Mouse (Mus musculus) neural tube, embryonic 13.5 days (tissue): ENCODE results near the gene Sod3. TPM values are rescaled to one million over a fixed set of nuclear protein-coding genes. Genes with fewer than 3 reads are reported as not detected.

Experiments
- ATAC-seq: fragments of 200-750 bp; cut with Nextera tagmentation; 2 replicates; pipeline ENCODE4 v1.8.0; 2017; ENCODE audit warnings: low read depth, mild to moderate bottlenecking, moderate TSS enrichment, moderate library complexity
- H3K27ac ChIP-seq: fragments of 300-500 bp; sonication (generic); replicated peaks from 2 replicates; pipeline ENCODE4 v1.5.1; 2015; ENCODE audit warnings: moderate library complexity, mild to moderate bottlenecking, inconsistent platforms
- H3K27me3 ChIP-seq: fragments of 300-500 bp; sonication (generic); 2 replicates; pipeline ENCODE4 v1.6.1; 2015; ENCODE audit warnings: mild to moderate bottlenecking, inconsistent platforms
- H3K36me3 ChIP-seq: fragments of 300-500 bp; sonication (generic); 2 replicates; pipeline ENCODE4 v1.6.1; 2015; ENCODE audit warnings: mild to moderate bottlenecking, inconsistent platforms
- H3K4me1 ChIP-seq: fragments of 300-500 bp; sonication (generic); replicated peaks from 2 replicates; pipeline ENCODE4 v1.6.1; 2015; ENCODE audit warnings: inconsistent platforms
- H3K4me2 ChIP-seq: fragments of 300-500 bp; sonication (generic); 2 replicates; pipeline ENCODE4 v1.6.1; 2015; ENCODE audit warnings: inconsistent platforms, mild to moderate bottlenecking, moderate library complexity
- H3K4me3 ChIP-seq: fragments of 300-500 bp; sonication (generic); 2 replicates; pipeline ENCODE4 v1.5.1; 2015; ENCODE audit warnings: mild to moderate bottlenecking, inconsistent platforms
- H3K9ac ChIP-seq: fragments of 300-500 bp; sonication (generic); 2 replicates; pipeline ENCODE4 v1.6.1; 2015; ENCODE audit warnings: moderate library complexity, mild to moderate bottlenecking, inconsistent platforms
- H3K9me3 ChIP-seq: fragments of 300-500 bp; sonication (generic); 2 replicates; pipeline ENCODE4 v1.6.1; 2016; ENCODE audit warnings: inconsistent platforms
- WGBS: fragments of 180-500 bp; shearing (Covaris S2); methylation state at CpG from one replicate; pipeline ENCODE4 v1.1.7; 2015; 5-methylcytosine and 5-hydroxymethylcytosine counted together
- polyA plus RNA-seq: library from polyadenylated mRNA; unstranded; fragments of >200 nt; fragmentation: Nextera tagmentation; extraction: Ambion mirVana; gene quantifications from 2 replicates; pipeline ENCODE4 v1.2.1, GENCODE M21; 2015

Sod3 gene
- polyA plus RNA-seq, 1 experiment from 2014 or later, result 1.2 TPM

DNA sequence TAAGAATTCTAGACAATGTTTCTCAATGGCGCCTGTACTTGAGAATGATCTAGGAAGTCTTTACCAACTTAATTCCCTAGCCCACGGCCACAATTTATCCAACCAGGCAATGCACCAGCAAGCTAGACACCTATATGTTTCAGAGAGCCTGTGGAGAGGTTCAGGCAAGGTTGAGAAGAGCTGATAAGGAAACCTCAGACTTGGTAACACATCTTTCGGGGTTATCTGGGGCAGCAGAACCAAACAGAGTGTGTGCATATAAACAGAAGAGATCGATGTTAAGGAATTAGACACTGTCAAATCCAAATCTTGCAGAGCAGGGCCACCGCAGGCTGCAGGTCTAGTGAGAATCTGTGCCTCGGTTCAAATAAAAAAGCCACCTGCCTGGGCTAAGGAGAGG, 5.5 kb upstream of the Sod3 start:
- Histone ChIP-seq H3K27ac (no peak overlapping the region), H3K4me3 (no peak overlapping the region), H3K9me3 (no peaks in the 10 kb centered on the region), H3K9ac (no peak overlapping the region), H3K4me2 (no peak overlapping the region), H3K4me1 (peaks cover 7% of the 10 kb centered on the region), H3K27me3 (no peaks in the 10 kb centered on the region), H3K36me3 (no peaks in the 10 kb centered on the region)
- ATAC-seq, result no peak
- WGBS, result 89% methylated on average over 6 of the region's 6 CpGs

GRCm38 (mm10) chr5:52360286-52361049, 3.1 kb upstream of the Sod3 start:
- H3K9ac ChIP-seq, result no peak overlapping the region
- 0 out of 2 replicates have a peak overlapping the region, but pooled peaks have one; percentile 6 for H3K4me2 ChIP-seq
- H3K27ac ChIP-seq, result no peak overlapping the region
- H3K9me3 ChIP-seq, result no peaks in the 10 kb centered on the region
- ATAC-seq, result no peak
- 67% methylated on average over 21 of the region's 21 CpGs for WGBS
- H3K4me3 ChIP-seq, result no peak overlapping the region
- H3K27me3 ChIP-seq, result no peaks in the 10 kb centered on the region
- H3K4me1 ChIP-seq, result peaks cover 16% of the 10 kb centered on the region
- no peaks in the 10 kb centered on the region for H3K36me3 ChIP-seq

DNA sequence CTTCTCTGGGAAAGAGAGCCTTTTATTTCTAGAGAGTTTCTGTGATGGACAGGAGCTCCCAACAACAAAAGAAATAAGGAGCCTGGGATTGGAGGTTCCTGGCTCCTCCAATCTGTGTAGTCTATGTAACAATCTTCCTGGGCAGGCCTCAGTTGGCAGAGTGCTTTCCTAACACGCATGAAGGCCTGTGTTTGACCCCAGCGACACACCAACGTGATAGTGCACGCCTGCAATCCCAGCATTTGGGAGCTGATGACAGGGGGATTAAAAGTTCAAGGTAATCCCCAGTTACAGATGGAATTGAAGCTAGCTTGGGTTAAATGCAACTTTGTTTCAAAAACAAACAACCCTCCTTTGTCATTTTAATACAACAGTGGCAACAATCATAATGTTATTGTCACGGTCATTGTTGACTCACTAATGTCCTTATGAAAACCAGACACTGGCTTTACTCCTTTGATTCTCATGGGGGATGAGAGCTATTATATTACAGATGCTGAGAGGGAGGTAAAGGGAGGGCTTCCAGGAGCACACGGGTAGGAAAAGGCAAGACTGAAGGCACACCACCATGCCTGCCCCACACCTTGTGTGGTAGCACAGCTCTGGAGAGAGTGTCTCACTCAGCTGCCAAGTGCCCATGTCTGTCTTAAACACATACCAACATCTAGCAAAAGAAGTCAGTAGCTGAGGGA, 669 bp upstream of the Sod3 start:
- ATAC-seq, result no peak

DNA sequence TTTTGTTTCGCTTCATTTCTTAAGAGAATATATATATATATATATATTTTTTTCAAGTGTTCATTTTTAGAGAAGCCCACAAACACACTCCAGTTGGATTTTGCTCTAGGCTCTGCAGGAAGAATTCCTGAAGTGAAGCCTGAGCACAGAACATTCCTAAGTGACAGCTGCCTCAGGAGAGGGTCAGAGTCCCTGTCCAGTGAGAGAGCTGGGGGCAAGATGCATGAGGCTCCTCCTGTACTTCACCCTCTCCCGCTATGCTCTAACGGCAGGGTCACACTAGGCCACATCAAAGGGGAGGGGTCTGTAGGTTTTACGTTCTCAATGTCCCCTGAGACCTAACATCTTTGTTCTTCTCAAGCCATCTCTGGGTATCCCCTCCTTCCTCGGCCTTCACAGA, 930 bp downstream of the Sod3 start:
- ATAC-seq, result no peak
- Histone ChIP-seq H3K9me3 (no peaks in the 10 kb centered on the region), H3K9ac (no peak overlapping the region), H3K4me1 (peaks cover 22% of the 10 kb centered on the region), H3K4me3 (no peak overlapping the region), H3K4me2 (no peak overlapping the region), H3K36me3 (no peaks in the 10 kb centered on the region), H3K27ac (no peak overlapping the region), H3K27me3 (no peaks in the 10 kb centered on the region)
- 55% methylated on average over 5 of the region's 5 CpGs for WGBS

More for the DNA sequence above, 669 bp upstream of the Sod3 start:
- 69% methylated on average over 6 of the region's 6 CpGs for WGBS
- Histone ChIP-seq H3K9me3 (no peaks in the 10 kb centered on the region), H3K9ac (no peak overlapping the region), H3K4me1 (peaks cover 16% of the 10 kb centered on the region), H3K27ac (no peak overlapping the region), H3K36me3 (no peaks in the 10 kb centered on the region), H3K4me2 (no peak overlapping the region), H3K27me3 (no peaks in the 10 kb centered on the region), H3K4me3 (no peak overlapping the region)

- Histone ChIP-seq H3K36me3 (no peaks in the 10 kb centered on the region), H3K27me3 (no peaks in the 10 kb centered on the region), H3K9ac (no peak overlapping the region), H3K27ac (no peak overlapping the region), H3K4me3 (no peak overlapping the region), H3K4me1 (peaks cover 17% of the 10 kb centered on the region), H3K9me3 (no peaks in the 10 kb centered on the region), H3K4me2 (no peak overlapping the region)
- no peak for ATAC-seq
- 93% methylated on average over 5 of the region's 5 CpGs for WGBS
These were observed 2.3 kb downstream of the Sod3 start for GRCm38 (mm10) chr5:52365930-52366329.

DNA sequence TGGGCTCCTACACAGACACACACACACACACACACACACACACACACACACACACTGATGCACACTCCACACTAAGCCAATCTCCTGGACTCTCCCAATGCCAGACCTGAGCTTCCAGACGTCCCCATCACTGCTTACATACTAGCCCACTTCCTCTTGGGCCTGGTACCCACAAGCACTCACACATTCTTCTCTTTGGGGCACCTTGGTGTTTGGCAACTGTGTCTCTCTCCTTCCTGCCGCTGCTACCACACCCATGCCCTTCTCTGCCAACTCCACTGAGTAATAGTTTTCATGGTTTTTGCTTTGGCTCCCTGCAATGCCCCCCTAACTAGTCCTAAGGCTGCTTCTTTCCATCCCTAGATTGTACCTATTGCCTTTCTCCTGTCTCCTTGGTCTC, 3.1 kb downstream of the Sod3 start:
- H3K4me1 ChIP-seq, result peaks cover 17% of the 10 kb centered on the region
- H3K9me3 ChIP-seq, result no peaks in the 10 kb centered on the region
- H3K4me3 ChIP-seq, result no peak overlapping the region
- H3K4me2 ChIP-seq, result no peak overlapping the region
- no peak overlapping the region for H3K9ac ChIP-seq
- ATAC-seq, result no peak
- H3K27me3 ChIP-seq, result no peaks in the 10 kb centered on the region
- no peaks in the 10 kb centered on the region for H3K36me3 ChIP-seq
- H3K27ac ChIP-seq, result no peak overlapping the region
- 66% methylated on average over 2 of the region's 2 CpGs for WGBS

DNA sequence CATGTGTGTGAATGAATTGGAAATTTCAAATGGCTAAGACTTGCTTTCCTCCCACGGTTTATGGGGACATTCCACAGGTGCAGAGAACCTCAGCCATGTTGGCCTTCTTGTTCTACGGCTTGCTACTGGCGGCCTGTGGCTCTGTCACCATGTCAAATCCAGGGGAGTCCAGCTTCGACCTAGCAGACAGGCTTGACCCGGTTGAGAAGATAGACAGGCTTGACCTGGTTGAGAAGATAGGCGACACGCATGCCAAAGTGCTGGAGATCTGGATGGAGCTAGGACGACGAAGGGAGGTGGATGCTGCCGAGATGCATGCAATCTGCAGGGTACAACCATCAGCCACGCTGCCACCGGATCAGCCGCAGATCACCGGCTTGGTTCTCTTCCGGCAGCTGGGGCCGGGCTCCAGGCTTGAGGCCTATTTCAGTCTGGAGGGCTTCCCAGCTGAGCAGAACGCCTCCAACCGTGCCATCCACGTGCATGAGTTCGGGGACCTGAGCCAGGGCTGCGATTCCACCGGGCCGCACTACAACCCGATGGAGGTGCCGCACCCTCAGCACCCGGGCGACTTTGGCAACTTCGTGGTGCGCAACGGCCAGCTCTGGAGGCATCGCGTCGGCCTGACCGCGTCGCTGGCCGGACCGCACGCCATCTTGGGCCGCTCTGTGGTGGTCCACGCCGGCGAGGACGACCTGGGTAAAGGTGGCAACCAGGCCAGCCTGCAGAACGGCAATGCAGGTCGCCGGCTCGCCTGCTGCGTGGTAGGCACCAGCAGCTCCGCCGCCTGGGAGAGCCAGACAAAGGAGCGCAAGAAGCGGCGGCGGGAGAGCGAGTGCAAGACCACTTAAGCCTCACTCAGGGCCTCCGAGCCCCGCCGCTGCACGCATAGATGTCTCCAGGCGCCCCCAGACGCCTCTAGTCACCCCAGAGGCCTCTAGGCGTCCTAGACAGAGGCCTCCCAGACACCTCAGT, 4.6 kb downstream of the Sod3 start:
- Histone ChIP-seq H3K27ac (no peak overlapping the region), H3K9me3 (no peaks in the 10 kb centered on the region), H3K4me1 (peaks cover 15% of the 10 kb centered on the region), H3K4me3 (peak overlapping the region; percentile 15; the same call in 1 of the 2 replicates), H3K36me3 (no peaks in the 10 kb centered on the region), H3K27me3 (no peaks in the 10 kb centered on the region), H3K9ac (peak overlapping the region; percentile 49), H3K4me2 (peak overlapping the region; percentile 40)
- 57% methylated on average over 63 of the region's 63 CpGs for WGBS
- peak; percentile 19; the same call in 1 of the 2 replicates for ATAC-seq

- Histone ChIP-seq H3K4me1 (0 out of 2 replicates have a peak, but pooled peaks cover 6% of the 10 kb centered on the region), H3K36me3 (no peaks in the 10 kb centered on the region), H3K27me3 (no peaks in the 10 kb centered on the region), H3K9ac (no peak overlapping the region), H3K9me3 (no peaks in the 10 kb centered on the region), H3K4me2 (no peak overlapping the region), H3K4me3 (no peak overlapping the region), H3K27ac (no peak overlapping the region)
- 92% methylated on average over 6 of the region's 6 CpGs for WGBS
- no peak for ATAC-seq
These were observed 7.3 kb downstream of the Sod3 start for GRCm38 (mm10) chr5:52370901-52371300.

GRCm38 (mm10) chr5:52375847-52376246, 12.3 kb downstream of the Sod3 start:
- WGBS, result 83% methylated on average over 9 of the region's 9 CpGs
- no peaks in the 10 kb centered on the region for H3K27me3 ChIP-seq
- no peak for ATAC-seq
- no peaks in the 10 kb centered on the region for H3K36me3 ChIP-seq
- H3K9ac ChIP-seq, result no peak overlapping the region
- no peaks in the 10 kb centered on the region for H3K4me1 ChIP-seq
- no peak overlapping the region for H3K4me2 ChIP-seq
- no peaks in the 10 kb centered on the region for H3K9me3 ChIP-seq
- no peak overlapping the region for H3K4me3 ChIP-seq
- H3K27ac ChIP-seq, result no peak overlapping the region

DNA sequence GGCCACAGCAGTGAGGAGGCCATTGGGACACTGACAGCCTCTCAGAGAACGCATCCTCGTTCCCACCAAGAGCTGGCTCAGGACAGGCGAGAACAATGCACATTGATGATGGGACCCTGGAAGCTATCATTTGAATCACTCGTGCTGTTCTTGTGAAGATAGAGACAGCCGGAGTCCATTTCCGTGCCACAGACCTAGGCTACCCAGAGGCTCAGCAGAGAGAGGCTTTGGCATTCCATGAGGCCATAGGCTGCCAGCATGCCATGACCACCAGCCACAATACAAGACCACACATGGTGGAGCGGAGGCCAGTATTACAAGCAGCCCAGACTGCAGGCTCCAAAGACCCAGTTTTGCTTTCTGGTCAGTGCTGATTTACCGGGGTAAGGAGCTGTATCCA, 19.2 kb downstream of the Sod3 start:
- Histone ChIP-seq H3K9ac (no peak overlapping the region), H3K9me3 (no peaks in the 10 kb centered on the region), H3K4me3 (no peak overlapping the region), H3K36me3 (no peaks in the 10 kb centered on the region), H3K27ac (no peak overlapping the region), H3K4me1 (no peaks in the 10 kb centered on the region), H3K27me3 (no peaks in the 10 kb centered on the region), H3K4me2 (no peak overlapping the region)
- 68% methylated on average over 8 of the region's 8 CpGs for WGBS
- ATAC-seq, result no peak

DNA sequence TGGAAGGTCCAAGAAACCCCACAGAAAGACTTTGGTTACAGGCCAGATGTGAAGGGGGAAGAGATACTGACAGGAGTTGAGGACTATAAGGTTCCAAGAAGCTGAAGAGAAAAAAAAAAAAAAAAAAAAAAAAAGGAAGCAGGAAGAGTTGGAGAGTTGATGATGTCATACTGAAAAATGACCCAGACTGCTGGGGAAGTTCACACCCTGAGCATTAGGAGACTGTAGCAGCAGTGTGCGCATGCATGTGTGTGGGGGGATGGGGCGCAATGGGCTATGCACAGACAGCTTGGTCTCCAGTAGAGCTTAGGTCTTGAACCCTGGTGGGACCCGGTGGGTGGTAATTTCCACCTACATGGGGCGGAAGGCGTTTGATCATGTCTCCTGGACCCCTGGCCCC, 20.2 kb downstream of the Sod3 start:
- H3K27me3 ChIP-seq, result no peaks in the 10 kb centered on the region
- no peak for ATAC-seq
- H3K4me3 ChIP-seq, result no peak overlapping the region
- H3K36me3 ChIP-seq, result no peaks in the 10 kb centered on the region
- H3K9ac ChIP-seq, result no peak overlapping the region
- no peak overlapping the region for H3K4me2 ChIP-seq
- no peaks in the 10 kb centered on the region for H3K4me1 ChIP-seq
- H3K9me3 ChIP-seq, result no peaks in the 10 kb centered on the region
- H3K27ac ChIP-seq, result no peak overlapping the region
- 85% methylated on average over 5 of the region's 5 CpGs for WGBS

DNA sequence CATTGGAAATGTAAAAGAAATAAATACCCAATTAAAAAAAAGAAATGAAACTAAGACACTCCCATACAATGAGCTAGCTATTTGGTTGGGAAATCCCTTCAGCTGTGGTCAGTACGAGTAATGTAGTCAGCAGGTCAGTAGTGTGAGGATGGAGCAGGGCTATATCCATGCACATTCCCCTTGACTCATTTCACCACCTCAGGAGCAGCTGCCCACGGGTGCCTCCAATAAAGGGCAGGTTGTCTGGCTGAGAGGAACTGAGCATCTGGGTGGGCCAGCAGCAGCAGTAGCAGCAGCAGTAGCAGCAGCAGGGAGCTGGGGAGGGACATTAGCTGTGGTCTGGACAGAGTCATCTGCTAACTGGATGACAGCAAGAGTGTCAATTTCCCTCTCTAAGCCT, 22.4 kb downstream of the Sod3 start:
- H3K36me3 ChIP-seq, result peaks cover 9% of the 10 kb centered on the region; the same call in 1 of the 2 replicates
- no peak for ATAC-seq
- H3K4me1 ChIP-seq, result no peaks in the 10 kb centered on the region
- no peak overlapping the region for H3K27ac ChIP-seq
- H3K4me3 ChIP-seq, result no peak overlapping the region
- H3K9ac ChIP-seq, result no peak overlapping the region
- no peak overlapping the region for H3K4me2 ChIP-seq
- no peaks in the 10 kb centered on the region for H3K9me3 ChIP-seq
- H3K27me3 ChIP-seq, result no peaks in the 10 kb centered on the region
- WGBS, result 79% methylated on average over 2 of the region's 2 CpGs
